Mouse (Mus musculus): ENCODE data around the gene Glmn.

DNA sequence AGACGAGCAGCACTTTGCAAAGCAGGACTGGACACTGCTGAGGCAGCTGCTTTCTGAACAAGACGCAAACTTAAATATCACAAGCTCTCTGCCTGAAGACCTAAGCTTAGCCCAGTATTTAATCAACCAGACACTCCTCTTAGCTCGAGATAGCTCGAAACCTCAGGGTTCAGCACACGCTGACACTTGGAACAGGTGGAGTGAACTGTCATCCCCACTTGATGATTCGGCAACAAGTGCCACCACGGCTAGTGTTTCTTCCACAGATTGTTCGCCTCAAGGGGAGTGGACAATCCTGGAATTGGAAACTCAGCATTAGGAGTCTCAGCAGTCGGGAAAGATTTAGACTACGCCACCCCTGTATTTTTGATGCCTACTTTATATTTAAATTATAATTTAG lies 87.2 kb downstream of the Glmn start:
- no peak for TF ChIP-seq POLR2A (IDR thresholded peaks at IDR 0.05; ENCODE audit: borderline replicate concordance, insufficient read depth, low read length)
- no peak for TF ChIP-seq CTCF (IDR thresholded peaks at IDR 0.05; ENCODE audit: borderline replicate concordance, insufficient read depth, low read depth, low read length)
